Mouse (Mus musculus) bone marrow, adult 2 months (tissue): ENCODE results near the gene Gm19668.
A peak's percentile ranks its signal among the peaks of the same experiment; 100 is the strongest.

Source experiments
- CTCF ChIP-seq: fragments of 200-500 bp; IDR thresholded peaks from 2 replicates; pipeline ENCODE4 v1.5.1; 2011; ENCODE audit warnings: low read length, control low read depth; ENCODE audit not compliant: control insufficient read depth, insufficient read depth
- POLR2A ChIP-seq: fragments of 200-500 bp; IDR thresholded peaks from 2 replicates; pipeline ENCODE4 v1.6.1; 2011; ENCODE audit warnings: low read depth, mild to moderate bottlenecking, control low read depth, low read length, borderline replicate concordance; ENCODE audit not compliant: control insufficient read depth

DNA sequence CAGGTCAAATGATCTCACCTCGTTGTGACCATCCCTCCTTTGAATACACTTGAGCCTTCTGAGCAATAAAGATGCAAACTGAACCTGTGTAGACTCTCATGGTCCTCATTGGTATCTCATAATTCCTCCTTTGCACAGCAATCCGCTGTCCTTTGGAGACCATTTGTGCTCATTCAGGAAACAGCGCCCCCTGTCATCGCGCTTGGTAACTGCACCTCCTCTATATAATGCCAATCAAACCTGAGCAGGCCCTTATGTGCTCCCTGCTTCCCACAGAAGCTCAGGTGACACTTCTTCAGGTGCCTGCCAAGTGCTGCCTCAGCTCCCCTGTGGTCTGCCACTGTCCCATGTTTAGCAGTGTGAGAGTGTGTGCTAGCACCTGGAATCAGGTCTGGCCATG, 16.6 kb upstream of the Gm19668 start:
- TF ChIP-seq CTCF, result peak; percentile 47; the same call in 1 of the 2 replicates
- no peak for TF ChIP-seq POLR2A
